Comparison of ENCODE assay signal across 8 mouse cellular contexts in the genomic region with DNA sequence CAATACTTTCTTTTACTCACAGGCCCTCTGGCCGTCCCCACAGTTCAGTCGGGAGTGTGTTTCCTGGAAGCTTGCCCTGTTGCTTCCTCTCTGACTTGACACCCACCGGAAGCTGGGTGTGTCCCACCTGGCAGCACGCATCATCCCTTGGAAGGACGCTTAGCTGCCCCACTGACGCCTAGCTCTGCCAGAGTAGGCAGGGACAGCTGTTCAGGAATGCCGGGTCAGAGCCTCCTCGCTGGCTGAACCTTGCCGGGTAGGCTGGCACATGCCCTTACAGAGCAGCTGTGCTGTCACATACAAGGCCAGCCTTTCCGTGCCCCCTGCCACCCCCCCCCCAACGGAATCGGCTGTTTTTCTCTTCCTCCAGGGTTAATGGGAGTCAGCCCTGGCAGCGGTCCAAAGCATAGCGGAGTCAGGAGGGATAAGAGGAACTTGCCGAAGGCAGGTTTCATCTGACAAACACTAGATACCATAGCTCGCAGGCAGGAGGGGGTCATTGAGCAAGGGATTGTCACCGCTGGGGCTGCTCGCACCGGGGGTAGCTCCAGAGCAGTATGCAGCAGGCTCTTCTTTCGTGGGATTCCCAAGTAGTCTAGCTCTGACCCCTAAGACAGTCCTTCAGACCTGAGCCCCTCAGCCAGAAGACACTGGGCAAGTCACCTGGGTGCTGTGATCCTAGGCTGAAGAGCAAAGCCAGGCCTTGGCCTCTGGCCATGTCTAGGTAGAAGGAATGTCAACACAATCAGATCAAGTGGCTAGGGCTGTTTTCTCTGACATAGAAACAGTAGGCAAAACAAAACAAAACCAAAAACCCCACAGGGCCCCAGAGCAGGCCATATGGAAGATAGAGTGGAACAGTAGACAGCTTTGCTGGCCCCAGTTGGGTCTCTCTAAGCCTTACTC. TPM values are rescaled to one million over a fixed set of nuclear protein-coding genes. Genes with fewer than 3 reads are reported as not detected.
DNase-seq lines count a peak whose midpoint lies in the region; ATAC-seq and TF ChIP-seq lines count a peak whose summit lies in the region.

No protein-coding gene starts in this region.

- peak overlapping the region; percentile 81 for H3K27ac ChIP-seq in heart, postnatal 0 days (ENCODE audit: low read depth)
- H3K27ac ChIP-seq in stomach, postnatal 0 days (replicated peaks), result peak overlapping the region; percentile 73

- H3K36me3 ChIP-seq in heart, postnatal 0 days (replicated peaks; ENCODE audit: control insufficient read depth, insufficient read depth, low read length), result no peaks in the 10 kb centered on the region
- no peaks in the 10 kb centered on the region for H3K36me3 ChIP-seq in stomach, postnatal 0 days (ENCODE audit: control insufficient read depth, insufficient read depth, low read length)

- WGBS in heart, postnatal 0 days, result 5% methylated on average over 20 of the region's 20 CpGs
- WGBS in stomach, postnatal 0 days, result 10% methylated on average over 20 of the region's 20 CpGs

- peak overlapping the region; percentile 49 for H3K4me2 ChIP-seq in heart, postnatal 0 days (ENCODE audit: low read depth, low read length)
- H3K4me2 ChIP-seq in stomach, postnatal 0 days (replicated peaks; ENCODE audit: low read depth), result peak overlapping the region; percentile 25; the same call in 1 of the 2 replicates

- H3K27me3 ChIP-seq in heart, postnatal 0 days (ENCODE audit: control insufficient read depth, insufficient read depth, low read length), result no peaks in the 10 kb centered on the region
- H3K27me3 ChIP-seq in stomach, postnatal 0 days (ENCODE audit: control insufficient read depth, insufficient read depth, low read length), result no peaks in the 10 kb centered on the region

- no peak for TF ChIP-seq CTCF in heart, postnatal 0 days (IDR thresholded peaks at IDR 0.05; ENCODE audit: low read depth)
- TF ChIP-seq CTCF in stomach, postnatal 0 days (IDR thresholded peaks at IDR 0.05; ENCODE audit: low read depth), result no peak

- no peak for TF ChIP-seq EP300 in heart, postnatal 0 days (IDR thresholded peaks at IDR 0.05; ENCODE audit: low read depth)
- TF ChIP-seq EP300 in stomach, postnatal 0 days (optimal IDR thresholded peaks at IDR 0.05), result no peak

- ATAC-seq in erythroid progenitor cell, adult 5-6 weeks (replicated peaks; ENCODE audit: low FRiP score, poor library complexity, severe bottlenecking), result peak; percentile 67
- peak; percentile 77 for ATAC-seq in heart, postnatal 0 days (ENCODE audit: insufficient read depth, low read depth)
- ATAC-seq in stomach, postnatal 0 days (ENCODE audit: low FRiP score, low TSS enrichment), result peak; percentile 62

- peaks cover 20% of the 10 kb centered on the region for H3K4me1 ChIP-seq in heart, postnatal 0 days (ENCODE audit: control insufficient read depth, insufficient read depth)
- H3K4me1 ChIP-seq in stomach, postnatal 0 days (replicated peaks; ENCODE audit: control insufficient read depth, insufficient read depth), result peaks cover 11% of the 10 kb centered on the region

- H3K9me3 ChIP-seq in heart, postnatal 0 days (replicated peaks; ENCODE audit: control insufficient read depth, low read length), result no peaks in the 10 kb centered on the region
- no peaks in the 10 kb centered on the region for H3K9me3 ChIP-seq in stomach, postnatal 0 days (ENCODE audit: control insufficient read depth, low read length)

- no peak overlapping the region for H3K9ac ChIP-seq in heart, postnatal 0 days (replicated peaks; ENCODE audit: low read depth, low read length)
- H3K9ac ChIP-seq in stomach, postnatal 0 days (ENCODE audit: low read length), result no peak overlapping the region

- H3K4me3 ChIP-seq in heart, postnatal 0 days (ENCODE audit: low read depth, low read length), result peak overlapping the region; percentile 23; the same call in 1 of the 2 replicates
- H3K4me3 ChIP-seq in stomach, postnatal 0 days (ENCODE audit: low read depth, low read length), result no peak overlapping the region

- peak; percentile 23 for DNase-seq in CD4-positive helper T cell, adult 2 months (ENCODE audit: low read depth, low spot score)
- peak; percentile 76 for DNase-seq in adrenal gland, adult 8-10 months
- DNase-seq in heart, postnatal 0 days (ENCODE audit: low spot score), result peak; percentile 74
- DNase-seq in kidney, postnatal 10 days, result peak; percentile 84
- peak; percentile 40 for DNase-seq in mesoderm, embryonic 11.5 days (ENCODE audit: low read depth, low spot score)
- DNase-seq in stomach, postnatal 0 days (ENCODE audit: low spot score), result peak; percentile 69
- DNase-seq in left cerebral cortex, adult 18-20 months (ENCODE audit: low spot score in 2 of 2), result no peak

RNA-seq across cellular contexts. Expression of a gene that starts 58.9 kb away (rescaled TPM):
- total RNA-seq in adrenal gland, adult 8-10 months (2022), result under 1 TPM in 3 of 4 experiments, not detected in 1; 0.15 to 0.32 (median 0.24) TPM
- not detected in 2 replicates for total RNA-seq in erythroid progenitor cell, adult 5-6 weeks (2015; ENCODE audit: low replicate concordance)
- total RNA-seq in erythroid progenitor cell, adult 5-6 weeks (2017; ENCODE audit: low replicate concordance), result not detected in 2 replicates
- total RNA-seq in heart, postnatal 0 days (2014; rRNA removed; ENCODE audit: low replicate concordance), result not detected in 2 replicates
- polyA plus RNA-seq in heart, postnatal 0 days (2015; fragmentation: Nextera tagmentation; extraction: Ambion mirVana), result 0.05 TPM in 1 of 2 replicates, not detected in the other
- 0.07 and 0.08 TPM in 2 replicates for polyA plus RNA-seq in stomach, postnatal 0 days (2015; fragmentation: Nextera tagmentation; extraction: Ambion mirVana)
- 1 to 10 TPM; 2.0 to 2.5 TPM for total RNA-seq in left cerebral cortex, adult 18-20 months (2021)

Comparison
In these comparisons a context has a peak if more than half of its experiments do, and no peak if none do; other contexts are left out.
1. DNase-seq: peak in CD4-positive helper T cell, adult 2 months (single experiment), adrenal gland, adult 8-10 months (single experiment), heart, postnatal 0 days (single experiment), kidney, postnatal 10 days (single experiment), mesoderm, embryonic 11.5 days (single experiment) and stomach, postnatal 0 days (single experiment); none in left cerebral cortex, adult 18-20 months (0 of 2).
2. Peak in every context shown above with its lines, with median percentiles within 50 percentile points of each other: ATAC-seq.